Mouse (Mus musculus) lung, embryonic 15.5 days (tissue): ENCODE measurements around the gene St3gal5. TPM values are rescaled to one million over a fixed set of nuclear protein-coding genes. Genes with fewer than 3 reads are reported as not detected.

Experiments used
- ATAC-seq: fragments of 200-750 bp; cut with Nextera tagmentation; 2 replicates; pipeline ENCODE4 v1.8.0; 2017; ENCODE audit warnings: moderate number of reproducible peaks, borderline replicate concordance; ENCODE audit not compliant: low FRiP score, low TSS enrichment; ENCODE audit errors: extremely low read depth
- H3K27ac ChIP-seq: fragments of 300-500 bp; sonication (generic); 2 replicates; pipeline ENCODE4 v1.5.1; 2015; ENCODE audit warnings: moderate library complexity, mild to moderate bottlenecking, inconsistent platforms
- H3K27me3 ChIP-seq: fragments of 300-500 bp; sonication (generic); 2 replicates; pipeline ENCODE4 v1.6.1; 2015; ENCODE audit warnings: inconsistent platforms
- H3K36me3 ChIP-seq: fragments of 300-500 bp; sonication (generic); 2 replicates; pipeline ENCODE4 v1.6.1; 2015; ENCODE audit warnings: inconsistent platforms
- H3K4me1 ChIP-seq: fragments of 300-500 bp; sonication (generic); 2 replicates; pipeline ENCODE4 v1.6.1; 2015; ENCODE audit warnings: inconsistent platforms
- H3K4me2 ChIP-seq: fragments of 300-500 bp; sonication (generic); 2 replicates; pipeline ENCODE4 v1.6.1; 2015; ENCODE audit warnings: inconsistent platforms, mild to moderate bottlenecking, moderate library complexity
- H3K4me3 ChIP-seq: fragments of 300-500 bp; sonication (generic); 2 replicates; pipeline ENCODE4 v1.5.1; 2015; ENCODE audit warnings: mild to moderate bottlenecking, inconsistent platforms
- H3K9ac ChIP-seq: fragments of 300-500 bp; sonication (generic); 2 replicates; pipeline ENCODE4 v1.6.1; 2015; ENCODE audit warnings: inconsistent platforms
- H3K9me3 ChIP-seq: fragments of 300-500 bp; sonication (generic); 2 replicates; pipeline ENCODE4 v1.6.1; 2016; ENCODE audit warnings: inconsistent platforms
- WGBS: fragments of 180-500 bp; shearing (Covaris S2); methylation state at CpG from one replicate; pipeline ENCODE4 v1.1.7; 2015; 5-methylcytosine and 5-hydroxymethylcytosine counted together
- polyA plus RNA-seq: library from polyadenylated mRNA; unstranded; fragments of >200 nt; fragmentation: Nextera tagmentation; extraction: Ambion mirVana; gene quantifications from 2 replicates; pipeline ENCODE4 v1.2.1, GENCODE M21; 2015

The St3gal5 gene
- polyA plus RNA-seq, 1 experiment from 2014 or later: 40.5 TPM

GRCm38 (mm10) chr6:72197515-72197914 is 100.1 kb downstream of the St3gal5 start:
- no peak overlapping the region for H3K4me3 ChIP-seq
- no peak for ATAC-seq
- H3K27ac ChIP-seq: no peak overlapping the region
- no peaks in the 10 kb centered on the region; the same call in 1 of the 2 replicates for H3K9me3 ChIP-seq
- H3K4me1 ChIP-seq: peaks cover 14% of the 10 kb centered on the region
- H3K27me3 ChIP-seq: no peaks in the 10 kb centered on the region
- H3K36me3 ChIP-seq: no peaks in the 10 kb centered on the region
- H3K9ac ChIP-seq: no peak overlapping the region
- no peak overlapping the region for H3K4me2 ChIP-seq

GRCm38 (mm10) chr6:72200595-72201256 is 103.3 kb downstream of the St3gal5 start:
- no peak overlapping the region for H3K9ac ChIP-seq

GRCm38 (mm10) chr6:72202732-72203131 is 105.3 kb downstream of the St3gal5 start:
- no peaks in the 10 kb centered on the region for H3K9me3 ChIP-seq
- no peak for ATAC-seq
- H3K36me3 ChIP-seq: peaks cover 29% of the 10 kb centered on the region
- H3K4me3 ChIP-seq: no peak overlapping the region
- WGBS: 67% methylated on average over 5 of the region's 5 CpGs
- no peaks in the 10 kb centered on the region for H3K27me3 ChIP-seq
- no peak overlapping the region for H3K4me2 ChIP-seq
- H3K9ac ChIP-seq: no peak overlapping the region
- no peak overlapping the region for H3K27ac ChIP-seq
- peaks cover 24% of the 10 kb centered on the region for H3K4me1 ChIP-seq

More at GRCm38 (mm10) chr6:72200595-72201256, 103.3 kb downstream of the St3gal5 start:
- H3K36me3 ChIP-seq: peaks cover 21% of the 10 kb centered on the region
- peaks cover 24% of the 10 kb centered on the region for H3K4me1 ChIP-seq
- H3K27ac ChIP-seq: no peak overlapping the region
- no peak overlapping the region for H3K4me3 ChIP-seq
- peak; percentile 43; the same call in 1 of the 2 replicates for ATAC-seq
- H3K27me3 ChIP-seq: no peaks in the 10 kb centered on the region
- 57% methylated on average over 11 of the region's 11 CpGs for WGBS
- no peak overlapping the region for H3K4me2 ChIP-seq
- H3K9me3 ChIP-seq: no peaks in the 10 kb centered on the region; the same call in 1 of the 2 replicates

- no peak overlapping the region for H3K4me3 ChIP-seq
- H3K4me1 ChIP-seq: peaks cover 24% of the 10 kb centered on the region
- no peaks in the 10 kb centered on the region for H3K27me3 ChIP-seq
- no peak overlapping the region for H3K4me2 ChIP-seq
- no peak for ATAC-seq
- no peak overlapping the region for H3K27ac ChIP-seq
- no peak overlapping the region for H3K9ac ChIP-seq
- no peaks in the 10 kb centered on the region for H3K9me3 ChIP-seq
- peaks cover 29% of the 10 kb centered on the region for H3K36me3 ChIP-seq
- WGBS: 58% methylated on average over 5 of the region's 5 CpGs
Measured at GRCm38 (mm10) chr6:72203279-72203678, 105.9 kb downstream of the St3gal5 start.

Other genes starting within 250 kb of the St3gal5 start
- 92.4 and 95.0 TPM in 2 replicates for gene Ptcd3, start 188.8 kb upstream of the St3gal5 start, polyA plus RNA-seq
- 29.0 and 35.1 TPM in 2 replicates for gene Polr1a, start 188.5 kb upstream of the St3gal5 start, polyA plus RNA-seq
- 25.4 and 27.8 TPM in 2 replicates for gene Atoh8, start 138.0 kb downstream of the St3gal5 start, polyA plus RNA-seq
- 73.4 and 93.8 TPM in 2 replicates for gene Sftpb, start 207.0 kb downstream of the St3gal5 start, polyA plus RNA-seq
- 45.1 and 49.6 TPM in 2 replicates for gene Usp39, start 247.6 kb downstream of the St3gal5 start, polyA plus RNA-seq
- gene 0610030E20Rik, start 249.7 kb downstream of the St3gal5 start, polyA plus RNA-seq: 27.4 and 28.2 TPM in 2 replicates